9 mouse cellular contexts compared by ENCODE assay signal in genomic region chr1:139425006-139425405, GRCm38 (mm10). TPM values are rescaled to one million over a fixed set of nuclear protein-coding genes. Genes with fewer than 3 reads are reported as not detected.
DNase-seq lines count a peak whose midpoint lies in the region; ATAC-seq and TF ChIP-seq lines count a peak whose summit lies in the region.
"Had no signal": no experiment of that assay in that cellular context is flagged by ENCODE, and none has a peak within 500 bp of the region (broad histone marks: within the 10 kb centered on the region; RNA-seq: fewer than 3 reads in every experiment).

No protein-coding gene starts in this region.

- peak overlapping the region; percentile 46; the same call in 1 of the 2 replicates for H3K27ac ChIP-seq in lung, embryonic 14.5 days (ENCODE audit: low read depth)
- H3K27ac ChIP-seq in forebrain, embryonic 15.5 days (replicated peaks), result no peak overlapping the region
- no peak overlapping the region for H3K27ac ChIP-seq in neural tube, embryonic 14.5 days (ENCODE audit: low read depth, low read length)

- 22% methylated on average over 3 of the region's 3 CpGs for WGBS in lung, embryonic 14.5 days
- 19% methylated on average over 3 of the region's 3 CpGs for WGBS in forebrain, embryonic 15.5 days
- WGBS in neural tube, embryonic 14.5 days, result 36% methylated on average over 3 of the region's 3 CpGs

- no peaks in the 10 kb centered on the region for H3K9me3 ChIP-seq in lung, embryonic 14.5 days (ENCODE audit: low read depth, low read length)
- no peaks in the 10 kb centered on the region for H3K9me3 ChIP-seq in forebrain, embryonic 15.5 days
- no peaks in the 10 kb centered on the region for H3K9me3 ChIP-seq in neural tube, embryonic 14.5 days (ENCODE audit: control insufficient read depth, low read length)

- no peak for TF ChIP-seq CTCF in lung, embryonic 14.5 days (IDR thresholded peaks at IDR 0.05; ENCODE audit: low read depth)

- H3K27me3 ChIP-seq in lung, embryonic 14.5 days (ENCODE audit: insufficient read depth, low read length), result no peaks in the 10 kb centered on the region
- H3K27me3 ChIP-seq in forebrain, embryonic 15.5 days, result no peaks in the 10 kb centered on the region
- no peaks in the 10 kb centered on the region for H3K27me3 ChIP-seq in neural tube, embryonic 14.5 days (ENCODE audit: control insufficient read depth, insufficient read depth, low read length)

- H3K4me2 ChIP-seq in lung, embryonic 14.5 days, result peak overlapping the region; percentile 68
- peak overlapping the region; percentile 56 for H3K4me2 ChIP-seq in forebrain, embryonic 15.5 days (replicated peaks)
- peak overlapping the region; percentile 67 for H3K4me2 ChIP-seq in neural tube, embryonic 14.5 days (ENCODE audit: low read depth, low read length)

- peaks cover 13% of the 10 kb centered on the region; the same call in 1 of the 2 replicates for H3K4me1 ChIP-seq in lung, embryonic 14.5 days (ENCODE audit: insufficient read depth)
- H3K4me1 ChIP-seq in forebrain, embryonic 15.5 days, result peaks cover 47% of the 10 kb centered on the region
- H3K4me1 ChIP-seq in neural tube, embryonic 14.5 days (ENCODE audit: control insufficient read depth, insufficient read depth, low read length), result peaks cover 31% of the 10 kb centered on the region

- peak overlapping the region; percentile 34 for H3K4me3 ChIP-seq in lung, embryonic 14.5 days (ENCODE audit: low read depth, low read length)
- peak overlapping the region; percentile 37 for H3K4me3 ChIP-seq in forebrain, embryonic 15.5 days
- H3K4me3 ChIP-seq in neural tube, embryonic 14.5 days (ENCODE audit: low read depth, low read length), result peak overlapping the region; percentile 29

- ATAC-seq in lung, embryonic 14.5 days (ENCODE audit: insufficient read depth), result no peak
- ATAC-seq in forebrain, embryonic 15.5 days (replicated peaks), result no peak
- ATAC-seq in neural tube, embryonic 14.5 days (ENCODE audit: low read depth), result no peak

- H3K9ac ChIP-seq in lung, embryonic 14.5 days, result peak overlapping the region; percentile 36; the same call in 1 of the 2 replicates
- peak overlapping the region; percentile 23 for H3K9ac ChIP-seq in forebrain, embryonic 15.5 days (replicated peaks)
- H3K9ac ChIP-seq in neural tube, embryonic 14.5 days (replicated peaks; ENCODE audit: low read depth, low read length), result peak overlapping the region; percentile 12; the same call in 1 of the 2 replicates

- peak; percentile 79 for DNase-seq in lung, embryonic 14.5 days
- no peak for DNase-seq in lung, postnatal 36 days
- DNase-seq in kidney, postnatal 14 days, result peak; percentile 43
- DNase-seq in adrenal gland, postnatal 10 days, result no peak
- DNase-seq in embryo, embryonic 11 days, result no peak
- DNase-seq in adrenal gland, postnatal 25 days, result no peak

- H3K36me3 ChIP-seq in lung, embryonic 14.5 days (ENCODE audit: insufficient read depth), result peaks cover 13% of the 10 kb centered on the region
- H3K36me3 ChIP-seq in forebrain, embryonic 15.5 days, result peaks cover 10% of the 10 kb centered on the region
- peaks cover 9% of the 10 kb centered on the region for H3K36me3 ChIP-seq in neural tube, embryonic 14.5 days (ENCODE audit: control insufficient read depth, insufficient read depth, low read length)

RNA-seq across cellular contexts. Expression of gene Zbtb41, which starts 2.9 kb away (rescaled TPM):
- 14.4 and 15.7 TPM in 2 replicates for polyA plus RNA-seq in lung, embryonic 14.5 days (2014; fragmentation: Nextera tagmentation; extraction: Ambion mirVana)
- 15.9 and 16.3 TPM in 2 replicates for polyA plus RNA-seq in forebrain, embryonic 15.5 days (2015; fragmentation: Nextera tagmentation; extraction: Ambion mirVana)
- polyA plus RNA-seq in neural tube, embryonic 14.5 days (2014; fragmentation: Nextera tagmentation; extraction: Ambion mirVana), result 24.6 and 26.5 TPM in 2 replicates
- total RNA-seq in adrenal gland, postnatal 10 days (2021), result 10 to 100 TPM; 31.5 to 32.3 TPM
- 41.2 and 46.2 TPM in 2 replicates for total RNA-seq in adrenal gland, postnatal 25 days (2021)

RNA-seq across cellular contexts. Expression of gene Aspm, which starts 29.6 kb away (rescaled TPM):
- 24.3 and 25.4 TPM in 2 replicates for polyA plus RNA-seq in lung, embryonic 14.5 days (2014; fragmentation: Nextera tagmentation; extraction: Ambion mirVana)
- polyA plus RNA-seq in forebrain, embryonic 15.5 days (2015; fragmentation: Nextera tagmentation; extraction: Ambion mirVana), result 10.3 and 11.6 TPM in 2 replicates
- polyA plus RNA-seq in neural tube, embryonic 14.5 days (2014; fragmentation: Nextera tagmentation; extraction: Ambion mirVana), result 2.3 and 2.5 TPM in 2 replicates
- total RNA-seq in adrenal gland, postnatal 10 days (2021), result 10 to 100 TPM in 1 of 2 experiments, 1 to 10 TPM in 1; 7.7 to 10.8 TPM
- total RNA-seq in adrenal gland, postnatal 25 days (2021), result 3.5 and 5.5 TPM in 2 replicates

RNA-seq across cellular contexts. Expression of gene Crb1, which starts 48.1 kb away (rescaled TPM):
- not detected in 2 replicates for polyA plus RNA-seq in lung, embryonic 14.5 days (2014; fragmentation: Nextera tagmentation; extraction: Ambion mirVana)
- polyA plus RNA-seq in forebrain, embryonic 15.5 days (2015; fragmentation: Nextera tagmentation; extraction: Ambion mirVana), result 1.1 and 1.6 TPM in 2 replicates
- polyA plus RNA-seq in neural tube, embryonic 14.5 days (2014; fragmentation: Nextera tagmentation; extraction: Ambion mirVana), result 1.1 and 1.5 TPM in 2 replicates
- under 1 TPM in 1 of 2 experiments, not detected in 1; 0.18 TPM for total RNA-seq in adrenal gland, postnatal 10 days (2021)
- total RNA-seq in adrenal gland, postnatal 25 days (2021), result not detected in 2 replicates
- total RNA-seq: neutrophil, adult 5-6 weeks had no signal

Comparison
In these comparisons a context has a peak if more than half of its experiments do, and no peak if none do; other contexts are left out.
1. DNase-seq: peak in lung, embryonic 14.5 days (single experiment) and kidney, postnatal 14 days (single experiment); none in lung, postnatal 36 days (single experiment), adrenal gland, postnatal 10 days (single experiment), embryo, embryonic 11 days (single experiment) and adrenal gland, postnatal 25 days (single experiment).
2. Peak in every context shown above with its lines, with median percentiles within 50 percentile points of each other: H3K4me2 ChIP-seq, H3K4me3 ChIP-seq and H3K9ac ChIP-seq.